Mouse (Mus musculus) testis, adult 2 months (tissue): ENCODE results near the gene Icos. TPM values are rescaled to one million over a fixed set of nuclear protein-coding genes. Genes with fewer than 3 reads are reported as not detected.

Source experiments
- H3K27ac ChIP-seq: fragments of 200-500 bp; 2 replicates; pipeline ENCODE4 v1.5.1; 2012; ENCODE audit warnings: low read depth, low read length; ENCODE audit not compliant: control insufficient read depth, insufficient read depth
- H3K27me3 ChIP-seq: fragments of 200-500 bp; 2 replicates; pipeline ENCODE4 v1.6.1; 2012; ENCODE audit warnings: mild to moderate bottlenecking, low read length, moderate library complexity; ENCODE audit not compliant: control insufficient read depth, insufficient read depth
- H3K36me3 ChIP-seq: fragments of 200-500 bp; 2 replicates; pipeline ENCODE4 v1.6.1; 2012; ENCODE audit warnings: mild to moderate bottlenecking, low read length; ENCODE audit not compliant: control insufficient read depth, insufficient read depth
- H3K4me1 ChIP-seq: fragments of 200-500 bp; 2 replicates; pipeline ENCODE4 v1.6.1; 2012; ENCODE audit warnings: low read length; ENCODE audit not compliant: control insufficient read depth, insufficient read depth
- H3K4me3 ChIP-seq: fragments of 200-500 bp; 2 replicates; pipeline ENCODE4 v1.5.1; 2012; ENCODE audit warnings: low read depth, mild to moderate bottlenecking, low read length, moderate library complexity, mixed read lengths; ENCODE audit not compliant: control insufficient read depth
- CTCF ChIP-seq: fragments of 200-500 bp; IDR thresholded peaks from 2 replicates; pipeline ENCODE4 v1.5.1; 2012; ENCODE audit warnings: low read depth, mild to moderate bottlenecking, inconsistent platforms, low read length, moderate library complexity; ENCODE audit not compliant: control insufficient read depth, insufficient read depth, insufficient replicate concordance
- POLR2A ChIP-seq: fragments of 200-500 bp; IDR thresholded peaks from 2 replicates; pipeline ENCODE4 v1.6.1; 2012; ENCODE audit warnings: low read depth, mild to moderate bottlenecking, inconsistent platforms, low read length, moderate library complexity; ENCODE audit not compliant: control insufficient read depth
- polyA plus RNA-seq: library from polyadenylated mRNA; depleted of rRNA; stranded (reverse); fragments of >200 nt; gene quantifications from 2 replicates; pipeline ENCODE4 v1.2.3, GENCODE M21; 2012

Gene Icos
- polyA plus RNA-seq, 1 experiment, result 0.07 TPM

- H3K4me1 ChIP-seq, result no peaks in the 10 kb centered on the region; the same call in 1 of the 2 replicates
- H3K4me3 ChIP-seq, result no peak overlapping the region
- H3K36me3 ChIP-seq, result no peaks in the 10 kb centered on the region
- TF ChIP-seq CTCF, result no peak
- TF ChIP-seq POLR2A, result no peak
- H3K27ac ChIP-seq, result no peak overlapping the region
- no peaks in the 10 kb centered on the region for H3K27me3 ChIP-seq
These were observed 24.0 kb upstream of the Icos start for GRCm38 (mm10) chr1:60953686-60954085.

GRCm38 (mm10) chr1:60954759-60955158 lies 23.0 kb upstream of the Icos start:
- Histone ChIP-seq H3K27ac (no peak overlapping the region), H3K36me3 (no peaks in the 10 kb centered on the region), H3K4me3 (no peak overlapping the region), H3K4me1 (no peaks in the 10 kb centered on the region; the same call in 1 of the 2 replicates), H3K27me3 (no peaks in the 10 kb centered on the region)
- TF ChIP-seq POLR2A, result no peak

- Histone ChIP-seq H3K4me1 (no peaks in the 10 kb centered on the region; the same call in 1 of the 2 replicates), H3K27me3 (no peaks in the 10 kb centered on the region), H3K36me3 (no peaks in the 10 kb centered on the region), H3K27ac (no peak overlapping the region), H3K4me3 (no peak overlapping the region)
- no peak for TF ChIP-seq CTCF
- TF ChIP-seq POLR2A, result no peak
These were observed 22.5 kb upstream of the Icos start for GRCm38 (mm10) chr1:60955186-60955585.

GRCm38 (mm10) chr1:60956196-60956595 lies 21.5 kb upstream of the Icos start:
- no peak overlapping the region for H3K27ac ChIP-seq
- no peak overlapping the region for H3K4me3 ChIP-seq
- H3K4me1 ChIP-seq, result no peaks in the 10 kb centered on the region; the same call in 1 of the 2 replicates
- TF ChIP-seq CTCF, result no peak
- no peak for TF ChIP-seq POLR2A
- no peaks in the 10 kb centered on the region for H3K36me3 ChIP-seq
- H3K27me3 ChIP-seq, result no peaks in the 10 kb centered on the region

GRCm38 (mm10) chr1:60958287-60958686 lies 19.4 kb upstream of the Icos start:
- TF ChIP-seq POLR2A (no peak), CTCF (no peak)
- Histone ChIP-seq H3K27me3 (no peaks in the 10 kb centered on the region), H3K4me3 (no peak overlapping the region), H3K4me1 (no peaks in the 10 kb centered on the region), H3K36me3 (no peaks in the 10 kb centered on the region), H3K27ac (no peak overlapping the region)

GRCm38 (mm10) chr1:60959246-60959645 lies 18.5 kb upstream of the Icos start:
- Histone ChIP-seq H3K27ac (no peak overlapping the region), H3K4me1 (no peaks in the 10 kb centered on the region), H3K4me3 (no peak overlapping the region), H3K36me3 (no peaks in the 10 kb centered on the region), H3K27me3 (no peaks in the 10 kb centered on the region)
- TF ChIP-seq POLR2A (no peak), CTCF (no peak)

- Histone ChIP-seq H3K4me1 (no peaks in the 10 kb centered on the region), H3K27me3 (no peaks in the 10 kb centered on the region), H3K4me3 (no peak overlapping the region)
These were observed 17.3 kb upstream of the Icos start for GRCm38 (mm10) chr1:60960451-60960850.

GRCm38 (mm10) chr1:60961080-60961479 lies 16.6 kb upstream of the Icos start:
- Histone ChIP-seq H3K36me3 (no peaks in the 10 kb centered on the region), H3K4me1 (no peaks in the 10 kb centered on the region), H3K4me3 (no peak overlapping the region), H3K27me3 (no peaks in the 10 kb centered on the region), H3K27ac (no peak overlapping the region)
- no peak for TF ChIP-seq POLR2A

More at GRCm38 (mm10) chr1:60960451-60960850, 17.3 kb upstream of the Icos start:
- TF ChIP-seq CTCF (no peak), POLR2A (no peak)
- Histone ChIP-seq H3K27ac (no peak overlapping the region), H3K36me3 (no peaks in the 10 kb centered on the region)
